Mouse (Mus musculus): ENCODE results near the gene Sh3gl2.

- TF ChIP-seq CTCF (IDR thresholded peaks at IDR 0.05; ENCODE audit: extremely low read depth, insufficient read depth, low read length) (no peak), POLR2A (IDR thresholded peaks at IDR 0.05; ENCODE audit: extremely low read depth, insufficient read depth, low read length) (no peak)
Measured at GRCm38 (mm10) chr4:85325454-85325853, 120.5 kb downstream of the Sh3gl2 start.
